Mouse (Mus musculus) intestine, embryonic 14.5 days (tissue): ENCODE data around the gene Nemf. TPM values are rescaled to one million over a fixed set of nuclear protein-coding genes. Genes with fewer than 3 reads are reported as not detected.

Experiments
- ATAC-seq: fragments of 200-750 bp; cut with Nextera tagmentation; replicated peaks from 2 replicates; pipeline ENCODE4 v1.8.0; 2017; ENCODE audit warnings: low read depth, moderate number of reproducible peaks, moderate TSS enrichment, moderate library complexity; ENCODE audit not compliant: low FRiP score, low TSS enrichment
- DNase-seq: peaks from one replicate; pipeline ENCODE4 v3.0.0-alpha.2; 2018; ENCODE audit warnings: low spot score
- H3K27ac ChIP-seq: fragments of 300-500 bp; sonication (generic); 2 replicates; pipeline ENCODE4 v1.5.1; 2014; ENCODE audit warnings: low read depth, mild to moderate bottlenecking, control low read depth
- H3K27me3 ChIP-seq: fragments of 300-500 bp; sonication (generic); replicated peaks from 2 replicates; pipeline ENCODE4 v1.6.1; 2014; ENCODE audit warnings: low read length, control low read depth; ENCODE audit not compliant: control insufficient read depth, insufficient read depth
- H3K36me3 ChIP-seq: fragments of 300-500 bp; sonication (generic); 2 replicates; pipeline ENCODE4 v1.6.1; 2014; ENCODE audit warnings: low read length, control low read depth; ENCODE audit not compliant: control insufficient read depth, insufficient read depth
- H3K4me1 ChIP-seq: fragments of 300-500 bp; sonication (generic); replicated peaks from 2 replicates; pipeline ENCODE4 v1.6.1; 2014; ENCODE audit warnings: low read length, control low read depth, mixed read lengths; ENCODE audit not compliant: control insufficient read depth, insufficient read depth
- H3K4me2 ChIP-seq: fragments of 300-500 bp; sonication (generic); 2 replicates; pipeline ENCODE4 v1.6.1; 2014; ENCODE audit warnings: low read length
- H3K4me3 ChIP-seq: fragments of 300-500 bp; sonication (generic); 2 replicates; pipeline ENCODE4 v1.5.1; 2014; ENCODE audit warnings: low read depth, low read length, control low read depth, mixed read lengths
- H3K9ac ChIP-seq: fragments of 300-500 bp; sonication (generic); 2 replicates; pipeline ENCODE4 v1.6.1; 2014; ENCODE audit warnings: mild to moderate bottlenecking, low read length
- H3K9me3 ChIP-seq: fragments of 300-500 bp; sonication (generic); 2 replicates; pipeline ENCODE4 v1.6.1; 2016; ENCODE audit warnings: low read length, control low read depth; ENCODE audit not compliant: control insufficient read depth
- WGBS: fragments of 180-500 bp; shearing (Covaris S2); extraction: QIAGEN DNeasy Blood & Tissue Kit; methylation state at CpG from one replicate; pipeline ENCODE4 v1.1.7; 2014; 5-methylcytosine and 5-hydroxymethylcytosine counted together
- polyA plus RNA-seq: library from polyadenylated mRNA; unstranded; fragments of >200 nt; fragmentation: Nextera tagmentation; extraction: Ambion mirVana; gene quantifications from 2 replicates; pipeline ENCODE4 v1.2.1, GENCODE M21; 2014

Gene Nemf
- polyA plus RNA-seq, 1 experiment from 2014 or later = 69.1 TPM

DNA sequence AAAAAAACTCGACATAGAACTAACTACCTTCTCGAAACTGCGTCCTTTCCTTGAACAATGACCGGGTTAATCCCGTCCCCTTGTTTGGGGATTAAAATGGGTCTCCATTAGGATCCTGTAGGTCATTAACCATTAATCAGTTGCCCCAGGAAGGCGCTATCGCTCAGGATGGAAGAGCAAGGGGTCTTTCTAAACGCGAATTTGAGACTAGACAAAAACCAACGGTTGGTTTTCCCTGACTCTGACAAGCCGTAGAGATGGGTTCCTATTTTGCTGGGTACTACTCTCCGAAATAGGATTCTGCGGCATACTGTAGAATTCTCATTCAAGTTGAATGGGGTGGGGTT lies 308 bp upstream of the Nemf start:
- ATAC-seq = no peak

DNA sequence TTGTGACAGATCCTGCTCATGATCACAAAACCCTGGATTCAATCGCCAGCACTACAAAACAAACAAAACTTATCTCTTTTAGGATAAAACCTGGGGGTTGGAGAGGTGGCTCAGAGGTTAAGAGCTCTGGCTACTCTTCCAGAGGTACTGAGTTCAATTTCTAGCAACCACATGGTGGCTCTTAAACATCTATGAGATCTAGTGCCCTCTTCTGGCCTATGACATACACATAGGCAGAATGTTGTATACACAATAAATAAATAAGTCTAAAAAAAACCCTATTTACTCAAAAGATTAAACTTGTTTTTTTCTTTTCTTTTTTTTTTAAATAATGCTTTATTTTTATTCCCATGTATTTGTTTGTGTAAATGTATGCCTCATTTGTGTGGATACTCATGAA lies 5.3 kb downstream of the Nemf start:
- Histone ChIP-seq H3K4me2 (no peak overlapping the region), H3K27me3 (no peaks in the 10 kb centered on the region), H3K4me1 (no peaks in the 10 kb centered on the region; the same call in 1 of the 2 replicates), H3K9ac (no peak overlapping the region), H3K9me3 (no peaks in the 10 kb centered on the region), H3K4me3 (no peak overlapping the region), H3K27ac (no peak overlapping the region), H3K36me3 (peaks cover 77% of the 10 kb centered on the region)
- DNase-seq (no peak), ATAC-seq (no peak)
- 74% methylated on average over 1 of the region's 1 CpGs for WGBS

More for the DNA sequence above, 308 bp upstream of the Nemf start:
- Histone ChIP-seq H3K27me3 (no peaks in the 10 kb centered on the region), H3K9me3 (no peaks in the 10 kb centered on the region), H3K4me1 (peaks cover 7% of the 10 kb centered on the region), H3K4me2 (peak overlapping the region; percentile 71), H3K9ac (peak overlapping the region; percentile 92), H3K27ac (peak overlapping the region; percentile 59; the same call in 1 of the 2 replicates), H3K4me3 (peak overlapping the region; percentile 89), H3K36me3 (peaks cover 25% of the 10 kb centered on the region)
- 5% methylated on average over 13 of the region's 13 CpGs for WGBS
- DNase-seq = peak; percentile 72

GRCm38 (mm10) chr12:69349928-69350327 lies 7.0 kb downstream of the Nemf start:
- H3K36me3 ChIP-seq = peaks cover 87% of the 10 kb centered on the region
- H3K9ac ChIP-seq = no peak overlapping the region
- no peak for DNase-seq
- H3K4me3 ChIP-seq = no peak overlapping the region
- no peak overlapping the region for H3K27ac ChIP-seq
- H3K27me3 ChIP-seq = no peaks in the 10 kb centered on the region
- H3K9me3 ChIP-seq = no peaks in the 10 kb centered on the region
- ATAC-seq = no peak
- no peaks in the 10 kb centered on the region for H3K4me1 ChIP-seq
- H3K4me2 ChIP-seq = no peak overlapping the region
- 92% methylated on average over 2 of the region's 2 CpGs for WGBS

- DNase-seq = no peak
- no peak overlapping the region for H3K9ac ChIP-seq
- no peak overlapping the region for H3K4me2 ChIP-seq
- H3K36me3 ChIP-seq = peaks cover 82% of the 10 kb centered on the region
- no peak overlapping the region for H3K4me3 ChIP-seq
- 83% methylated on average over 2 of the region's 2 CpGs for WGBS
- H3K27me3 ChIP-seq = no peaks in the 10 kb centered on the region
- H3K27ac ChIP-seq = no peak overlapping the region
- no peak for ATAC-seq
- no peaks in the 10 kb centered on the region for H3K4me1 ChIP-seq
- H3K9me3 ChIP-seq = no peaks in the 10 kb centered on the region
Measured at GRCm38 (mm10) chr12:69333547-69333946, 23.4 kb downstream of the Nemf start.

GRCm38 (mm10) chr12:69332147-69332546 lies 24.8 kb downstream of the Nemf start:
- no peaks in the 10 kb centered on the region for H3K4me1 ChIP-seq
- ATAC-seq = no peak
- H3K27me3 ChIP-seq = no peaks in the 10 kb centered on the region
- H3K27ac ChIP-seq = no peak overlapping the region
- no peak overlapping the region for H3K4me2 ChIP-seq
- 91% methylated on average over 1 of the region's 1 CpGs for WGBS
- no peak for DNase-seq
- H3K9ac ChIP-seq = no peak overlapping the region
- H3K4me3 ChIP-seq = no peak overlapping the region
- no peaks in the 10 kb centered on the region for H3K9me3 ChIP-seq
- H3K36me3 ChIP-seq = peaks cover 78% of the 10 kb centered on the region

DNA sequence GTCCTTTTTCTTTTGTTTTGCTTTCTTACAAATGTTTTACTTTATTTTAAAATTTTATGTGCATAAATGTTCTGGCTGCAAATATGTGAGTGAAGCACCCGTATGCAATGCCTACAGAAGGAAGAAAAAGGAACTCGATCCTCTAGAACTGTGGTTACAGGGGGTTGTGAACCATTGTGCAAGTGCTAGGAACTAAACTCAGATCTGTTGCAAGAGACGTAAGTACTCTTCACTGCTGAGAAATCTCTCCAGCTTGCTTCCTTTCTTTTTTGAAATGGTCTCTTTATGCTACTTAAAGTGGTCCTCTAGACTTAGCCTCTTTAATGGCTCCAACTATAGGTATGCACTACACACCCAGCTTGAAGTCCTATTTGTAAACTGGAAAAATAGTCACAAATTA lies 25.8 kb downstream of the Nemf start:
- Histone ChIP-seq H3K36me3 (peaks cover 77% of the 10 kb centered on the region), H3K4me1 (no peaks in the 10 kb centered on the region), H3K27me3 (no peaks in the 10 kb centered on the region), H3K9me3 (no peaks in the 10 kb centered on the region), H3K9ac (no peak overlapping the region), H3K4me2 (no peak overlapping the region), H3K27ac (no peak overlapping the region), H3K4me3 (no peak overlapping the region)
- DNase-seq = no peak
- ATAC-seq = no peak
- 92% methylated on average over 3 of the region's 3 CpGs for WGBS

- H3K9me3 ChIP-seq = no peaks in the 10 kb centered on the region
- H3K4me1 ChIP-seq = no peaks in the 10 kb centered on the region
- H3K27me3 ChIP-seq = no peaks in the 10 kb centered on the region
- DNase-seq (no peak), ATAC-seq (no peak)
- H3K27ac ChIP-seq = no peak overlapping the region
- no peak overlapping the region for H3K9ac ChIP-seq
- H3K4me2 ChIP-seq = no peak overlapping the region
- H3K36me3 ChIP-seq = peaks cover 91% of the 10 kb centered on the region
- no peak overlapping the region for H3K4me3 ChIP-seq
Measured at GRCm38 (mm10) chr12:69318431-69318830, 38.5 kb downstream of the Nemf start.

DNA sequence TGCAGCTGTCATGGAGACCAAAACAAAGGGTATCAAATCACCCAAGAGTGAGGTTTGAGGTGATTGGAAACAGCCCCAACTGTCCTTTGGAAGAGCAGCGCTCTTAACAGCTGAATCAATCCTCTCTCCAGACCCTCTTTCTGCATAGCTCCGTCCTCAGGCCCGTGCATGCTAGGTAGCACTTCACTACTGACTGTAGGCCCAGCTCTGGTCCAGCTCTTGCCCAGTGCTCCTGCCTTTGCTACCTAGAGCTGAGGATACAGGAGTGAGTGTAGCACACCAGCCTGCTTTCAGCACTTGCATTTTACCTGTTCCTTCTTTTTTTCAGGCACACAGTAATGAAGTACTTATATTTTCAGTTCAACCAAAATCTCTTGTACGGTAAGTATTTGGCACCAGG lies 47.3 kb downstream of the Nemf start:
- H3K4me3 ChIP-seq = no peak overlapping the region
- no peak overlapping the region for H3K4me2 ChIP-seq
- WGBS = 95% methylated on average over 4 of the region's 4 CpGs
- H3K27me3 ChIP-seq = no peaks in the 10 kb centered on the region
- H3K9me3 ChIP-seq = no peaks in the 10 kb centered on the region
- H3K9ac ChIP-seq = no peak overlapping the region
- peaks cover 95% of the 10 kb centered on the region for H3K36me3 ChIP-seq
- no peak for DNase-seq
- no peak overlapping the region for H3K27ac ChIP-seq
- no peak for ATAC-seq
- H3K4me1 ChIP-seq = no peaks in the 10 kb centered on the region

- no peak for DNase-seq
- WGBS = 94% methylated on average over 7 of the region's 7 CpGs
- Histone ChIP-seq H3K36me3 (peaks cover 97% of the 10 kb centered on the region), H3K4me2 (no peak overlapping the region), H3K9ac (no peak overlapping the region), H3K27me3 (no peaks in the 10 kb centered on the region), H3K27ac (no peak overlapping the region), H3K4me1 (no peaks in the 10 kb centered on the region), H3K4me3 (no peak overlapping the region), H3K9me3 (no peaks in the 10 kb centered on the region)
- no peak for ATAC-seq
Measured at GRCm38 (mm10) chr12:69306333-69306732, 50.6 kb downstream of the Nemf start.
